Mouse (Mus musculus): ENCODE results near the gene Snx1. TPM values are rescaled to one million over a fixed set of nuclear protein-coding genes. Genes with fewer than 3 reads are reported as not detected.
A peak's percentile ranks its signal among the peaks of the same experiment; 100 is the strongest.

Gene Snx1
- total RNA-seq, 2 experiments from 2014 or later = 71.9 to 77.6 TPM

GRCm38 (mm10) chr9:66131466-66131865, 5.1 kb upstream of the Snx1 start:
- DNase-seq (ENCODE audit: low spot score in 2 of 2) = no peak

GRCm38 (mm10) chr9:66127884-66128283, 1.5 kb upstream of the Snx1 start:
- no peak for DNase-seq (ENCODE audit: low spot score in 2 of 2)

- peak in 1 of 2 experiments; percentile 14 for DNase-seq (ENCODE audit: low spot score in 2 of 2)
Observed at GRCm38 (mm10) chr9:66127193-66127546, 783 bp upstream of the Snx1 start.

- no peak for DNase-seq (ENCODE audit: low spot score in 2 of 2)
Observed at GRCm38 (mm10) chr9:66125543-66126455, 588 bp downstream of the Snx1 start.

- peak; percentile 91 to 97 for DNase-seq (ENCODE audit: low spot score in 2 of 2)
Observed at GRCm38 (mm10) chr9:66124681-66125542, 1.5 kb downstream of the Snx1 start.

GRCm38 (mm10) chr9:66124111-66124531, 2.3 kb downstream of the Snx1 start:
- peak in 1 of 2 experiments; percentile 37 for DNase-seq (ENCODE audit: low spot score in 2 of 2)

- no peak for DNase-seq (ENCODE audit: low spot score in 2 of 2)
Observed at GRCm38 (mm10) chr9:66123648-66124047, 2.7 kb downstream of the Snx1 start.

GRCm38 (mm10) chr9:66121421-66121820, 5.0 kb downstream of the Snx1 start:
- DNase-seq (ENCODE audit: low spot score in 2 of 2) = no peak

- no peak for DNase-seq (ENCODE audit: low spot score in 2 of 2)
Observed at GRCm38 (mm10) chr9:66120945-66121344, 5.4 kb downstream of the Snx1 start.

GRCm38 (mm10) chr9:66120106-66120505, 6.3 kb downstream of the Snx1 start:
- no peak for DNase-seq (ENCODE audit: low spot score in 2 of 2)

- no peak for DNase-seq (ENCODE audit: low spot score in 2 of 2)
Observed at GRCm38 (mm10) chr9:66119498-66119897, 6.9 kb downstream of the Snx1 start.

GRCm38 (mm10) chr9:66116890-66117289, 9.5 kb downstream of the Snx1 start:
- peak in 1 of 2 experiments; percentile 19 for DNase-seq (ENCODE audit: low spot score in 2 of 2)

GRCm38 (mm10) chr9:66114341-66114740, 12.0 kb downstream of the Snx1 start:
- DNase-seq (ENCODE audit: low spot score in 2 of 2) = no peak

- no peak for DNase-seq (ENCODE audit: low spot score in 2 of 2)
Observed at GRCm38 (mm10) chr9:66110611-66111379, 15.6 kb downstream of the Snx1 start.

GRCm38 (mm10) chr9:66110126-66110525, 16.3 kb downstream of the Snx1 start:
- DNase-seq (ENCODE audit: low spot score in 2 of 2) = no peak

- DNase-seq (ENCODE audit: low spot score in 2 of 2) = no peak
Observed at GRCm38 (mm10) chr9:66109574-66109973, 16.8 kb downstream of the Snx1 start.

- DNase-seq (ENCODE audit: low spot score in 2 of 2) = no peak
Observed at GRCm38 (mm10) chr9:66105168-66105567, 21.2 kb downstream of the Snx1 start.

- DNase-seq (ENCODE audit: low spot score in 2 of 2) = no peak
Observed at GRCm38 (mm10) chr9:66104601-66105000, 21.8 kb downstream of the Snx1 start.

- DNase-seq (ENCODE audit: low spot score in 2 of 2) = no peak
Observed at GRCm38 (mm10) chr9:66102668-66103067, 23.7 kb downstream of the Snx1 start.

GRCm38 (mm10) chr9:66101577-66101976, 24.8 kb downstream of the Snx1 start:
- no peak for DNase-seq (ENCODE audit: low spot score in 2 of 2)

- no peak for DNase-seq (ENCODE audit: low spot score in 2 of 2)
Observed at GRCm38 (mm10) chr9:66092664-66093063, 33.7 kb downstream of the Snx1 start.

Data from gastrocnemius, postnatal 4 days (tissue).